Mouse (Mus musculus) cerebellum, postnatal 36 days (tissue): ENCODE results near the gene Cldn6.

Source experiments
- DNase-seq, 2 experiments: peaks; one replicate each; pipeline ENCODE4 v3.0.0; 2021 to 2022; ENCODE audit warnings: mixed read lengths in 2 of 2

Cldn6 gene

GRCm38 (mm10) chr17:23675127-23675526, 3.9 kb upstream of the Cldn6 start:
- peak; percentile 58 to 62 for DNase-seq

- DNase-seq, result peak; percentile 48 to 54
Observed at GRCm38 (mm10) chr17:23675564-23676281, 3.3 kb upstream of the Cldn6 start.

GRCm38 (mm10) chr17:23676473-23677031, 2.5 kb upstream of the Cldn6 start:
- DNase-seq, result peak; percentile 63 to 73

- peak; percentile 79 to 87 for DNase-seq
Observed at GRCm38 (mm10) chr17:23677236-23677679, 1.8 kb upstream of the Cldn6 start, which contains the start of gene Tnfrsf12a. Gene Tnfrsf12a, minus strand, starts transcription at chr17:23677468.

DNA sequence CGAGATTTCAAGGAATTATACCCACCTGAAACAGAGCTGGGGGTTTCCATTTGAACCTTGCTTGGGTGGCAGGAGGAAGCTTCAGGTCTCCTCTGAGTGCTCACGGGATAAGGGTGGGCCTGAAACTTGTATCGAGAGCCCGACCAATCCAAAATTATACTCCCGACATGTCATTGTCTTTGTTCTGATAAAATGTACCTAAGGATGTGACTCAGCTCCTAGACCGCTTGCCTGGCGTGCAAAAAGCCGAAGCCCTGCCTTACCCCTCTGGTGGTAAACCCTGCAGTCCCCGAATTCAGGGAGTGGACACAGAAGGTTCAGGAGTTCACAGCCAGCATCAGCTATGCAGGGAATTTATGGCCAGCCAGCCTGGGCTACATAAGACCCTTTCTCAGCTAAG, 1.3 kb downstream of the Cldn6 start:
- DNase-seq, result no peak

- no peak for DNase-seq
Observed at GRCm38 (mm10) chr17:23681086-23681485, 2.0 kb downstream of the Cldn6 start.

- no peak for DNase-seq
Observed at GRCm38 (mm10) chr17:23682092-23682491, 3.0 kb downstream of the Cldn6 start.

DNA sequence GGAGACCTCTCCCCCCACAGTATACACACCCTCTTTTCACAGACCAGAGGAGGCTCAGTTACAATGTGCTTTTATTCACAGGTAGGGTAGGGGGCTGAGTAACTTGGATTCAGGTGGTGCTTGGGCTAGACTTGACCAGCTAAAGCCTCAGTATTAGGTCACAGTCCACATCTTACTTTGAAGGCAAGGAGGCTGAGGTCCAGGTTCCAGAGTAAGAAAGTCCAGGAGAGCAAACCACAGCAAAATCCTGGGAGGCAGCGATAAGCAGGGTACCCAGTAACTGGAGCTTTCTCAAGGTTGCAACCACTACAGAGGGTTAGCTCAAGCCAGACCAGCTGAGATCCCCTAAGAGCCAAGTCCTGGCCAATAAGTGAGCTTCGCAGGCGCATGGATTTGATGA, 3.5 kb downstream of the Cldn6 start:
- no peak for DNase-seq

DNA sequence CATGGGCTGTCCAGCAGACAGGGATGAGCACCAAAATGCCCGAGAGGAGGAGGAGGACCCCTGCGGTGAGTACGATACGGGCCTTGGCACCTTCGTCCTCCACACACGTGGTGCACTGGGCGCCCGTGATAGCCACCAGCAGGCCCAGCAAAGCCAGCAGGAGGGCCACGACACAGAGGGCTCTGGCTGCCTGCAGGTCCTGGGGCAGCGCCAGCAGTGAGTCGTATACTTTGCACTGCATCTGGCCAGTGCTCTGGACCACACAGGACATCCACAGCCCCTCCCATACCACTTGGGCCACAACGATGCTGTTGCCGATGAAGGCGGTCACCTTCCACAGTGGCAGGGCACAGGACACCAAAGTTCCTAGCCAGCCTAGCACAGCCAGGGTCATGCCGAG, 4.2 kb downstream of the Cldn6 start:
- DNase-seq, result no peak

GRCm38 (mm10) chr17:23683856-23684672, 5.0 kb downstream of the Cldn6 start, which contains the start of gene Cldn9:
Gene Cldn9, minus strand, starts transcription at chr17:23684026.
- DNase-seq, result no peak

- no peak for DNase-seq
Observed at GRCm38 (mm10) chr17:23694491-23694890, 15.4 kb downstream of the Cldn6 start.

GRCm38 (mm10) chr17:23695801-23696200, 16.8 kb downstream of the Cldn6 start:
- no peak for DNase-seq

GRCm38 (mm10) chr17:23699131-23700077, 20.4 kb downstream of the Cldn6 start:
- DNase-seq, result peak; percentile 58 to 69

DNA sequence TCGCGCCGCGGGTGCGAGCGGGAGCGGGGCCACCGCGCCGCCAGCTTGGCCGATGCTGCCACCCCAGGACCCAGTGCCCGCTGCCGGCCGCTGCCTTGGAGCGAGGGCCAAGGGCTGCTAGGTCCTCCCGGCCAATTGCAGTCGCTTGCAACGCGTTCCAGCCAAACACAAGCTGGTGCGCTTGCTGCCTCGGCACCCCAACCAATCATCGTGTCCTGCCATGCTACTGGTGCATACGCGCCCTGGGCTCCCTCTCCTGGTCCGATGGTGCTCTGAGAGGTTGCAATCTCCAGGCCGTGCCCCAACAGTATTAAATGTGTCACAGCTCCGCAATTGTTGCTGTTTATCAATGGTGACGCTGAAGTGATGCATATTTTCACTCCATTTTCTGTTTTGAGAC, 21.0 kb downstream of the Cldn6 start:
- DNase-seq, result peak; percentile 95 to 96

- no peak for DNase-seq
Observed at GRCm38 (mm10) chr17:23703301-23703700, 24.3 kb downstream of the Cldn6 start.

DNA sequence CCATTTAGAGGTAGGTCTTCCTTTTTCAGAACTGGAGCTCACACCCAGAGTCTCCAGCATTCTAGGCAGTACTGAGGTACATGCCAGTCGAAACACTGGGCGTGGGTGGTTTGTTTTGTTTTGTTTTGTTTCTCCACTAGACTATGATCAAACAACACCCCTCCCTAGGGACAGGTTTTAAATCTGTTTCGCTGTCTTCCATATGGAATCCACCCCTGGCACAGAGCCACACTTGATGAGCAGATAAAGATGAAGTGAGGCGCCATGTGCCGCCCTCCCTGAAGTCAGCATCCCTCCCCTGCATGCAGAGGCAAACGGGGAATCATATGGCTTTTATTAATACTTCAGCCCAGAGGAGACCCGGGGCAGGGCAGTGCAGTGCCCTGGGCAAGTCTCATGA, 25.7 kb downstream of the Cldn6 start:
- no peak for DNase-seq

- no peak for DNase-seq
Observed at GRCm38 (mm10) chr17:23705525-23706104, 26.6 kb downstream of the Cldn6 start.

- DNase-seq, result peak; percentile 85 to 86
Observed at GRCm38 (mm10) chr17:23706212-23706611, 27.2 kb downstream of the Cldn6 start.

DNA sequence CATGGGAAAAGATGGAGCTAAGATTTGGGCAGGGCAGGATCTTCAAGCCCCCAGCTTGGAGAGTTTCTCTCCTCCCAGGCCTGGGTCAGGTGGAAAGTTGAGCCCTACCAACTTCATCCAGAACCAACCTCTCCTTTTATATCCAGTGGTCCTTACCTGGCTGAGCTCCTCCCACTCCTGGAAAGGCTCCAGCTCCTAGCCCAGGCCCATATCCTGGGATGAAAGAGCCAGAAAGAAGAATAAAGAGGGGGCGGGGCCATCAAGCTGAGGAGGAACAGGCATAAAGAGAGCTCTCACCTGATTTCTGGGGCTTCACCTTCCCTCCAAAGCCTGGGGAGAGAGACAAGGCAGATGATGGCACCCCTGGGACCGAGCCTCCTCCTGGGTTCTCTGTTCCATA, 38.0 kb downstream of the Cldn6 start:
- no peak for DNase-seq

DNA sequence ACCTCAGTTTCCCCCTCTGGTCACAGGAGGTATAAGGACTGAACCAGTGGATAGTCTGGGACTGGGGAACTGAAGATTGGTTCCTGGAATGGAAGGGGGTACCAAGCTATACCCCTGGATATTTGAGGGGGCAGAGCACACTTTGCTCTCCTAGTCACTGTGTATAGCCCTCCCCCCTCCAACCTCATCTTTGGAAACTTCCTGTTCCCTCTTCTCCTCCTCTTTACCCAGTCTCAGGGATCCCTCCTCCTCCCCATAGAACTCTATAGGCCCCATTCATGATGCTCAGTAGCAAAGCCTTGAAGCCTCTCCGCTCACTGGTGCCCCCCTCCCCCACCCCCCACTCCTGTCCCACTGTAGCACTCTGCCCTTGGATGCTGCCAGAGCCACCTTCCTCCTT, 40.4 kb downstream of the Cldn6 start:
- DNase-seq, result no peak

DNA sequence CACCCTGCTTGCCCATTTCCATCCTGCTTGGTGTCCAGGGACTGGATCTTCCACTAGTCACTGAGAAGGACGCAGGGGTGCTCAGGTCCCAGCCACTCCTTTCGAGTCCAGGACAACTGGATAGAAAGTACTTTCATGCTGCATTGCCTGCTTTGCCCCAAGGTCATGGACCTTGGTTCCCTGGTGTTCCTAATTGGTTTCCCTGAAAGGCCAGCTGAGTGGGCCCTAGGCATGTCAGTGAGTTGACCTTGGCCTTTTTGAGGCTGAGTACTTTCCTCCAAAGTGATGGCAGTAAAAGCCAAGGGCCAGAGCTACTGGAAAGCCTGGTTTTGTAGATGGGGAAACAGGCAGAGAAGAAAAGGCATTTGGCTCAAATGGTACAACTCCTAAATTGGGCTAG, 42.8 kb downstream of the Cldn6 start:
- DNase-seq, result no peak
